Mouse (Mus musculus) layer of hippocampus, adult 2 months (tissue): ENCODE measurements around the gene Kctd6. TPM values are rescaled to one million over a fixed set of nuclear protein-coding genes. Genes with fewer than 3 reads are reported as not detected.

Source experiments
- DNase-seq, 2 experiments: peaks; one replicate each; pipeline ENCODE4 v3.0.0; 2022; ENCODE audit warnings: low spot score in 2 of 2
- H3K27ac ChIP-seq: fragments of 200-600 bp; 2 replicates; pipeline ENCODE4 v1.8.1; 2022
- H3K4me3 ChIP-seq: fragments of 200-600 bp; 2 replicates; pipeline ENCODE4 v1.8.1; 2022; ENCODE audit warnings: mild to moderate bottlenecking
- CTCF ChIP-seq: fragments of 200-600 bp; conservative IDR thresholded peaks from 2 replicates; pipeline ENCODE4 v1.8.1; 2022; ENCODE audit warnings: antibody characterized with exemption, mild to moderate bottlenecking, moderate library complexity
- total RNA-seq, 2 experiments: library from RNA; stranded (reverse); gene quantifications; 2 replicates each; pipeline ENCODE4 v1.2.3; 2021

Gene Kctd6
- total RNA-seq, 2 experiments from 2014 or later, result 69.1 to 79.4 TPM

GRCm38 (mm10) chr14:8243136-8243888 is 29.4 kb downstream of the Kctd6 start:
- no peak for TF ChIP-seq CTCF
- H3K27ac ChIP-seq, result no peak overlapping the region; the same call in 1 of the 2 replicates
- H3K4me3 ChIP-seq, result no peak overlapping the region
- no peak for DNase-seq

- Histone ChIP-seq H3K4me3 (no peak overlapping the region), H3K27ac (no peak overlapping the region)
- no peak for DNase-seq
- no peak for TF ChIP-seq CTCF
These were observed 30.3 kb downstream of the Kctd6 start for GRCm38 (mm10) chr14:8244211-8244611.

GRCm38 (mm10) chr14:8246878-8247277 is 32.9 kb downstream of the Kctd6 start:
- Histone ChIP-seq H3K27ac (no peak overlapping the region), H3K4me3 (no peak overlapping the region)
- no peak for TF ChIP-seq CTCF
- no peak for DNase-seq

GRCm38 (mm10) chr14:8249206-8249605 is 35.3 kb downstream of the Kctd6 start:
- H3K27ac ChIP-seq, result no peak overlapping the region
- TF ChIP-seq CTCF, result no peak
- H3K4me3 ChIP-seq, result no peak overlapping the region
- DNase-seq, result no peak

- Histone ChIP-seq H3K27ac (no peak overlapping the region), H3K4me3 (no peak overlapping the region)
- no peak for DNase-seq
- no peak for TF ChIP-seq CTCF
These were observed 36.4 kb downstream of the Kctd6 start for GRCm38 (mm10) chr14:8250141-8250871.

- TF ChIP-seq CTCF, result no peak
- Histone ChIP-seq H3K27ac (no peak overlapping the region), H3K4me3 (no peak overlapping the region)
- DNase-seq, result no peak
These were observed 37.5 kb downstream of the Kctd6 start for GRCm38 (mm10) chr14:8251330-8251885.

GRCm38 (mm10) chr14:8255076-8255729 is 41.3 kb downstream of the Kctd6 start:
- DNase-seq, result peak; percentile 67 to 73
- TF ChIP-seq CTCF, result peak; percentile 76
- no peak overlapping the region for H3K4me3 ChIP-seq
- H3K27ac ChIP-seq, result no peak overlapping the region

- DNase-seq, result no peak
- TF ChIP-seq CTCF, result no peak
- Histone ChIP-seq H3K4me3 (no peak overlapping the region), H3K27ac (no peak overlapping the region)
These were observed 42.1 kb downstream of the Kctd6 start for GRCm38 (mm10) chr14:8256072-8256471.

- no peak for DNase-seq
- Histone ChIP-seq H3K4me3 (no peak overlapping the region), H3K27ac (no peak overlapping the region)
- TF ChIP-seq CTCF, result no peak
These were observed 42.9 kb downstream of the Kctd6 start for GRCm38 (mm10) chr14:8256881-8257280.

- Histone ChIP-seq H3K4me3 (no peak overlapping the region), H3K27ac (no peak overlapping the region)
- no peak for DNase-seq
- no peak for TF ChIP-seq CTCF
These were observed 43.8 kb downstream of the Kctd6 start for GRCm38 (mm10) chr14:8257521-8258334.

- no peak for DNase-seq
- Histone ChIP-seq H3K4me3 (no peak overlapping the region), H3K27ac (no peak overlapping the region)
- TF ChIP-seq CTCF, result no peak
These were observed 44.3 kb downstream of the Kctd6 start for GRCm38 (mm10) chr14:8258335-8258627.

GRCm38 (mm10) chr14:8258752-8259151 is 44.8 kb downstream of the Kctd6 start:
- H3K27ac ChIP-seq, result no peak overlapping the region
- no peak overlapping the region for H3K4me3 ChIP-seq
- no peak for DNase-seq
- TF ChIP-seq CTCF, result no peak

GRCm38 (mm10) chr14:8259166-8259565 is 45.2 kb downstream of the Kctd6 start, which contains the start of gene Acox2:
Gene Acox2, minus strand, starts transcription at chr14:8259353.
- DNase-seq, result no peak
- no peak within 1 kb of the TSS for H3K4me3 ChIP-seq
- TF ChIP-seq CTCF, result no peak
- no peak within 1 kb of the TSS for H3K27ac ChIP-seq
